15 mouse cellular contexts compared by ENCODE assay signal in genomic region chr10:75445030-75445429, GRCm38 (mm10). TPM values are rescaled to one million over a fixed set of nuclear protein-coding genes. Genes with fewer than 3 reads are reported as not detected.
DNase-seq lines count a peak whose midpoint lies in the region; ATAC-seq and TF ChIP-seq lines count a peak whose summit lies in the region.
"Had no signal": no experiment of that assay in that cellular context is flagged by ENCODE, and none has a peak within 500 bp of the region (broad histone marks: within the 10 kb centered on the region; RNA-seq: fewer than 3 reads in every experiment).

No protein-coding gene starts in this region.

- no peak overlapping the region for H3K4me2 ChIP-seq in heart, postnatal 0 days (ENCODE audit: low read depth, low read length)
- H3K4me2 ChIP-seq in lung, embryonic 15.5 days, result no peak overlapping the region
- H3K4me2 ChIP-seq in hindbrain, embryonic 14.5 days (replicated peaks), result no peak overlapping the region
- H3K4me2 ChIP-seq: neural tube, embryonic 12.5 days had no signal

- H3K9me3 ChIP-seq in heart, postnatal 0 days (replicated peaks; ENCODE audit: control insufficient read depth, low read length), result no peaks in the 10 kb centered on the region
- no peaks in the 10 kb centered on the region for H3K9me3 ChIP-seq in lung, embryonic 15.5 days
- H3K9me3 ChIP-seq in hindbrain, embryonic 14.5 days (ENCODE audit: control insufficient read depth, low read length), result no peaks in the 10 kb centered on the region
- H3K9me3 ChIP-seq: neural tube, embryonic 12.5 days had no signal

- DNase-seq in embryo, embryonic 11 days, result peak; percentile 42
- DNase-seq in embryo, embryonic 10.5 days (ENCODE audit: low spot score), result no peak
- DNase-seq in heart, postnatal 0 days (ENCODE audit: low spot score), result no peak
- no peak for DNase-seq in heart, postnatal 4 days
- no peak for DNase-seq in lung, adult 18-20 months
- no peak for DNase-seq in hindbrain, embryonic 14.5 days (ENCODE audit: low spot score)
- DNase-seq in thymus, postnatal 25 days, result no peak
- DNase-seq: cerebellum, adult 11 months; kidney, adult 11 months had no signal

- WGBS in heart, postnatal 0 days, result 37% methylated on average over 8 of the region's 8 CpGs
- WGBS in lung, embryonic 15.5 days, result 32% methylated on average over 8 of the region's 8 CpGs
- 56% methylated on average over 8 of the region's 8 CpGs for WGBS in hindbrain, embryonic 14.5 days

- H3K27ac ChIP-seq in heart, postnatal 0 days (ENCODE audit: low read depth), result peak overlapping the region; percentile 78
- peak overlapping the region; percentile 47 for H3K27ac ChIP-seq in lung, embryonic 15.5 days
- H3K27ac ChIP-seq in hindbrain, embryonic 14.5 days, result no peak overlapping the region
- H3K27ac ChIP-seq: layer of hippocampus, adult 2 months; neural tube, embryonic 12.5 days had no signal

- H3K36me3 ChIP-seq in heart, postnatal 0 days (replicated peaks; ENCODE audit: control insufficient read depth, insufficient read depth, low read length), result no peaks in the 10 kb centered on the region
- H3K36me3 ChIP-seq in lung, embryonic 15.5 days, result no peaks in the 10 kb centered on the region
- H3K36me3 ChIP-seq in hindbrain, embryonic 14.5 days (replicated peaks; ENCODE audit: control insufficient read depth, insufficient read depth), result no peaks in the 10 kb centered on the region
- H3K36me3 ChIP-seq: neural tube, embryonic 12.5 days had no signal

- TF ChIP-seq CTCF in heart, postnatal 0 days (IDR thresholded peaks at IDR 0.05; ENCODE audit: low read depth), result no peak

- no peak for ATAC-seq in heart, postnatal 0 days (ENCODE audit: insufficient read depth, low read depth)
- no peak for ATAC-seq in lung, embryonic 15.5 days (ENCODE audit: borderline replicate concordance, extremely low read depth, low FRiP score, low TSS enrichment)
- peak; percentile 15; the same call in 1 of the 2 replicates for ATAC-seq in hindbrain, embryonic 14.5 days (ENCODE audit: low FRiP score)

- peaks cover 47% of the 10 kb centered on the region for H3K4me1 ChIP-seq in heart, postnatal 0 days (ENCODE audit: control insufficient read depth, insufficient read depth)
- H3K4me1 ChIP-seq in lung, embryonic 15.5 days, result peaks cover 34% of the 10 kb centered on the region
- H3K4me1 ChIP-seq in hindbrain, embryonic 14.5 days (replicated peaks; ENCODE audit: control insufficient read depth, insufficient read depth, low read length), result no peaks in the 10 kb centered on the region
- H3K4me1 ChIP-seq: neural tube, embryonic 12.5 days had no signal

- no peak overlapping the region for H3K9ac ChIP-seq in heart, postnatal 0 days (replicated peaks; ENCODE audit: low read depth, low read length)
- no peak overlapping the region for H3K9ac ChIP-seq in lung, embryonic 15.5 days
- no peak overlapping the region for H3K9ac ChIP-seq in hindbrain, embryonic 14.5 days
- H3K9ac ChIP-seq: neural tube, embryonic 12.5 days had no signal

- no peaks in the 10 kb centered on the region for H3K27me3 ChIP-seq in heart, postnatal 0 days (ENCODE audit: control insufficient read depth, insufficient read depth, low read length)
- no peaks in the 10 kb centered on the region for H3K27me3 ChIP-seq in lung, embryonic 15.5 days
- no peaks in the 10 kb centered on the region for H3K27me3 ChIP-seq in hindbrain, embryonic 14.5 days (ENCODE audit: control insufficient read depth, insufficient read depth, low read length)
- H3K27me3 ChIP-seq: CH12.LX; neural tube, embryonic 12.5 days had no signal

- no peak overlapping the region for H3K4me3 ChIP-seq in heart, postnatal 0 days (ENCODE audit: low read depth, low read length)
- no peak overlapping the region for H3K4me3 ChIP-seq in lung, embryonic 15.5 days
- H3K4me3 ChIP-seq in hindbrain, embryonic 14.5 days (replicated peaks; ENCODE audit: low read length), result no peak overlapping the region
- H3K4me3 ChIP-seq: erythroblast, embryonic 14.5 days; layer of hippocampus, adult 2 months; neural tube, embryonic 12.5 days had no signal

- TF ChIP-seq EP300 in heart, postnatal 0 days (IDR thresholded peaks at IDR 0.05; ENCODE audit: low read depth), result no peak

RNA-seq across cellular contexts. Expression of gene Upb1, which starts 44.1 kb away (rescaled TPM):
- 0.66 TPM in 1 of 2 replicates, not detected in the other for total RNA-seq in heart, postnatal 0 days (2014; rRNA removed; ENCODE audit: low replicate concordance)
- polyA plus RNA-seq in heart, postnatal 0 days (2015; fragmentation: Nextera tagmentation; extraction: Ambion mirVana), result 0.86 and 1.1 TPM in 2 replicates
- total RNA-seq in heart, postnatal 4 days (2021), result under 1 TPM; 0.54 to 0.60 TPM
- polyA plus RNA-seq in lung, embryonic 15.5 days (2015; fragmentation: Nextera tagmentation; extraction: Ambion mirVana), result 0.73 and 1.3 TPM in 2 replicates
- 0.55 and 0.97 TPM in 2 replicates for polyA plus RNA-seq in hindbrain, embryonic 14.5 days (2014; fragmentation: Nextera tagmentation; extraction: Ambion mirVana)
- total RNA-seq: midbrain, postnatal 0 days had no signal
- polyA plus RNA-seq: erythroblast, embryonic 14.5 days had no signal
